Mouse (Mus musculus) gastrocnemius, postnatal 4 days (tissue): ENCODE measurements around the gene Depdc5. TPM values are rescaled to one million over a fixed set of nuclear protein-coding genes. Genes with fewer than 3 reads are reported as not detected.

Experiments used
- DNase-seq, 2 experiments: peaks; one replicate each; pipeline ENCODE4 v3.0.0; 2021 to 2022; ENCODE audit warnings: low spot score in 2 of 2, mixed read lengths in 2 of 2
- total RNA-seq, 2 experiments: library from RNA; stranded (reverse); gene quantifications; 2 replicates each; pipeline ENCODE4 v1.2.3; 2021

Depdc5 gene
- total RNA-seq, 2 experiments from 2014 or later, result 17.8 to 19.5 TPM

DNA sequence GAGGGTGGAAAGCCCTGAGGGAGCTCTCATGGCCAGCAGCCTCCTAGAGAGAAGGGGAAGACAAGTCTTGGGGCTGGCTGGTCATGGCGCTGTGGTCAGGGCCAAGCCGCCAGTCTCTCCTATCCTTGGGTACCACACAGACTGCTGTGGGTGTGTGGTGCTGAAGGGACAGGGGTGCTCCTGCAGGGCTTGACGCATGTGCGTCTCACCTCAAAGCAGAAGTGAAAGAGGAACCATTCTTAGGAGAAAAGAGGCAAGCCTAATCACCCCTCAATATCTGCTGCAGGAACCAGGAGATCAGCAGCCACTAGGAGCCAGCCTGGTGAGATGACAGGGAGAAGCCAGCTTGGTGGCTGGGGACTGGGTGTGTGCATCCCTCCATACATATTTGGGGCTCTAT, 134.2 kb downstream of the Depdc5 start:
- DNase-seq, result no peak

GRCm38 (mm10) chr5:32998783-32999182, 135.3 kb downstream of the Depdc5 start:
- DNase-seq, result no peak

DNA sequence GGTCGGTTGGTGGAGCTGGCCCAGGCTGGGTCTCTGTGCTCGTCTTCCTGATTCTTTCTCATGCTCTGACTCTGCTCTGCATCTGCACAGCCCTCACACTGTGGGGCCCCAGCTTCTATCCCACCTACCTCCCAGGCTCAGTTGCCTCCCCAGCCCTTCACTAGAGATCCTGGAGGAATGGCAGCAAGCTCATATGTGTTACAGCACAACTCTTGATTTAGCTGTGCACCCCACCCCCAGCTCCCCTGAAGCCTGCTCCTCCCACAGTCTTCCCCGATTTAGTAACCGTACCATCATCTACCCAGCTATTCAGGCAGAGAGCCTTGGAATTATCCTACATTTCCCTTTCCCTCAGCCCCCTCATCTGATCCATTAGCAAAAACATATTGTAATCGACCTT, 137.6 kb downstream of the Depdc5 start:
- DNase-seq, result no peak

DNA sequence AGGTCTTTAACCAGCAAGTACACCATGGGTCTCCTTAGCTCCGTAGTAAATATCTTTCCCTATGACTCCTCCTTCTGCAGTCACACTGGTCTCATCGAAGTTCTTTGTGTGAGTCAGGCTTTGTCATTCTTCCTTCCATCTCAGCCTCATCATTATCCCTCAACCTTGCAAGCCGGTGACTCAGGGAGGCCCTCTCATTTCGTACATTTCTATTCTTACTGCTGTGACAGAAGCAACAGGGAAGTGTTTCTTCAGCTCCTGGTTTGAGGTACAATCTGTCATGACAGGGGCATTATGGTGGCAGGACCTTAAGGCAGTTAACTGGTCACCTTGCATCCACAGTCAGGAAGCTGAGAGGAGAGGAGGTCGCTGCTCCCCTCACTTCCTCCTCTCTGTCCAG, 139.3 kb downstream of the Depdc5 start:
- DNase-seq, result no peak

GRCm38 (mm10) chr5:33003500-33003899, 140.0 kb downstream of the Depdc5 start:
- DNase-seq, result no peak

- no peak for DNase-seq
Observed at GRCm38 (mm10) chr5:33004110-33004509, 140.6 kb downstream of the Depdc5 start.

GRCm38 (mm10) chr5:33005442-33006145, 142.1 kb downstream of the Depdc5 start:
- DNase-seq, result no peak

GRCm38 (mm10) chr5:33006670-33007069, 143.2 kb downstream of the Depdc5 start:
- DNase-seq, result no peak

GRCm38 (mm10) chr5:33007371-33007770, 143.9 kb downstream of the Depdc5 start:
- DNase-seq, result no peak

DNA sequence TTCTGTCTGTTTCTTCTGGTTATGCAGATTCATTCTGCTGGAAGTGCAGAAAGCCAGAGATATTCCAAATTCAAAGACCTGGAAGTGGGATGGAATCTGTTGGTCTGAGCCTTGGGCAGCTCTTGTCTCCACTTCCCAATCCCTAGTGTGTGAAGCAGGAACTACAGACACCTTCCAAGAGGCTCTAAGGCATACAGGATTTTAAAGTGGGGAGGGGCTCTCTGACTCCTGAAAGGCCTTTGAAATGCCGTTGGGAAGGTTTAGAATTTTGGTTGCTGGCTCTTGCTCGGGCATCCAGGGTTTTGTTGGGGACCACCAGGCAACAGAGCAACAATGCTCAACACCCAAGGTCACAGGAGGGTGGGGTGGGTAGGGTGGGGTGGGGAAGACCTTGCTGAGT, 145.8 kb downstream of the Depdc5 start:
- DNase-seq, result no peak

DNA sequence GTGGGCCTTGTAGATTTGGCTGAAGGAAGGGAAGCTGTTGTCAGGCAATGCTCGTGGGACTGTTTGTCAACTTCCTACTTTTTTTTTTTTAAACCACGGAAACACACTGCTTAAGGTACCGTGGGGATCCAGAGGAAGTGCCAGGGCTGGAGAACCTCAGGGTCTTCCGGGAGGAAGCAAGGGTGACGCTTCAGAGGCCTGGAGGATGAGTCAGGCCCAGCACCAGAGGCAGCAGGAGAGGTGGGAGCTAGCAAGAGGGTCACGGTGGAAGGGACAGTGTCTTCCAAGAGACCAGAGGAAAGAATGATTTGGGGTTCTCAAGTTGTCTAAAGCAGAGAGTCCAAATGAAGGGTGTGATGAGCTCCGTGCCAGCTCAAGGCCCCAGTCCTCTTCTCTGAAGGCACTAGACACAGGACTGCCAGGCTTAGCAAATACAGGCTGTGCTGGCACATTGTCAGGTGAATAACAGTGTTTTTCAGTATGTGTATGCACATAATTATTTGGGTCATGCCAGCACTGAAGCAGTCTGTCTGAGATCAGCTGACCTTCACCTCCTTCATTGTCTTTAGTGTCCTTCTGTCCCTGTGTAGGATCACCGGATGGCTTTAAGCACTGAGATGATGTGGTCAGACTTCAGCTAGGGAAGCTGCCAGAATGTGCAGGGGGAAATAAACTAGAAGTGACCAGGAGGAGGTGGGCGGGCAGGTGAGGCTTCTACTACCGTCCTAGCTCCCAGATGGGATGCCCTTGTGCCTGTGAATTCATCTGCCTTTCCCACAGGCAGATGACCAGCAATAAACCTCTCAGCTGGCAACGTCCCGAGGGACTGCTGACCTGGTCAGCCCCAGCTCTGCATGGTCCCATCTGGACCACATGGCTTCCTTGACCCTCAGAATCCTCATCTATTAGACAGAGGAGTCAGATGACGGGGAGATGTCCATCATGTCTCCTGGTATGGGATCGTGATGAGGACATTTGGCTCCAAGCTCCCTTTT, 146.6 kb downstream of the Depdc5 start:
- no peak for DNase-seq

DNA sequence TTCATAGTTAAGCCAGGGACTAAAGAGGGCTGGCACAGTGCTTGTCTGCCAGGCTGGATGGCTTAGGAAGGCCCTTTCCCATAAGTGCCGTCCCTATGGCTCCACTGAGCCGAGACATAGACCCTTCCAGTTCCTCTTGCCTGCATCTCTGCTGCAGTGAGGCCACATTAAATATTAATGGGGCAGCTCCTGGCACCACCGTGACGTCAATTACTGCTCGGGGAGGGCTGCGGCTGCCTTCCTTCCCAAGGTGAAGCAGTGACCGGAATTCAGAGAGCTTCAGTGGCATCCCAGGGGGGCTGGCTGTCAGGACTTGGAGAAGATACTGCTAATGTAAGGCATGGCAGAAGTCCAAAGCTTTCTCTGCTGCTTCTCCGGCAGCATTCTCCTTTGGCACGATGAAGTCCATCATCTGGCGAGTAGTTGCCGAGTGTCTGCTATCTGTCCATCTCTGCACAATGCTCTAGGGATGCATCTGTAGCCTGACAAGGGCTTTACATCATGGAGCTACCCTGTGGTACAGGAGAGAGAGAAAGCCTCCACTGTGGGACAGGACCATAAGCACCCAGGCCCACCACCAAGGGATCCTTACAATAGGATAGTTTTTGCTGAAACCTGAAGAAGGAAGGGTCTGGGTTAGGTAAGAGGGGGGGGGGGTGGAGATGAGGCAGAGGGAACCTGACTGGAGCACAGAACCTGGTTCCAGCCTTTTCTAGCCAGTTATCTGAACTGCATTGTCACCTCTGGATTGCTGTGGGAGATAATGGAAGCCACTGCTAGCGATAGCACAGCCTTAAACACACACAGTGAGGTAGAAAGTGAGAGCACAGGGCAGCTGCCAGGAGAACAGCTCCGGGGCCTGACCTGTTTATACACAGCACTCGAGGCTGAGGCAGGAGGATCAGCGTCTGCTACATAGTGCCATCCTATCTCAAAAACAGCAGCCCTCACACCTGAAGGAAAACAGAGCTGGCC, 147.9 kb downstream of the Depdc5 start:
- DNase-seq, result no peak

DNA sequence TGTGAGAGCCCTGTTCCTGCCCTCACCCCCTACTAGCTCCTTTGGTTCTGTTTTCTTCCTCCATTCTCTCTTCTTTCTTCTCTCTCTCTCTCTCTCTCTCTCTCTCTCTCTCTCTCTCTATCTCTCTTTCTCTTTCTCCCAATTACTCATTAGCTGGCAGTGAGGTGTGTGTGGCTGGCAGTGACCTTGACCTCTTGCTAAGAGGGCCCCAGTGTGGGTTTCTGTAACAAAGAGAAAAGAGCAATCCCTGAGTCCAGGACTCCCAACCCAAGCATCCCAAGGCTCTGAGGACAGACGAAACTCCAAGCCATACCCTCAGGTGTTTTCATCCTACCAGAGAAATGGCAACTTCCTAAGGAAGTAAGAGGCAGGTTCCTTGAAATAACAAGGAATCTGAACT, 150.6 kb downstream of the Depdc5 start:
- no peak for DNase-seq

GRCm38 (mm10) chr5:33015579-33015978, 152.1 kb downstream of the Depdc5 start:
- DNase-seq, result no peak

DNA sequence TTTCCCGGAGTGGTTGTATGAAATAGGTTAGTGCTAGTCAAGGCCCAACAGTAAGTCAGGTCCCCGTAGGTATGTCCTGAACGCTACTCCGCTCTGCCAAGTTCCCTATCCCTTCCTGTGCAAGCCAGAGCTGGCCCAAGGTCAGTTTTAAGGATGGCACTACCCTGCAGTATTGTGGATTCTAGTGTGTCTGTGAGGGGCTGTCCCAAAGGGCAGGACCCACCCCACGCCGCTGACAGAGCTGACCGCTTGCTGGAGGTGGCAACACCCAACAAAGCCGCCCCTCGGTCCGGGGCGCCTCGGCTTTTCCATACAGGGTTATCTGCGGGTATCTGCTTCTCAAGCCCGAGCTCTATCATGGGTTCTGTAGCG, 154.7 kb downstream of the Depdc5 start:
- peak in 1 of 2 experiments; percentile 21 for DNase-seq

DNA sequence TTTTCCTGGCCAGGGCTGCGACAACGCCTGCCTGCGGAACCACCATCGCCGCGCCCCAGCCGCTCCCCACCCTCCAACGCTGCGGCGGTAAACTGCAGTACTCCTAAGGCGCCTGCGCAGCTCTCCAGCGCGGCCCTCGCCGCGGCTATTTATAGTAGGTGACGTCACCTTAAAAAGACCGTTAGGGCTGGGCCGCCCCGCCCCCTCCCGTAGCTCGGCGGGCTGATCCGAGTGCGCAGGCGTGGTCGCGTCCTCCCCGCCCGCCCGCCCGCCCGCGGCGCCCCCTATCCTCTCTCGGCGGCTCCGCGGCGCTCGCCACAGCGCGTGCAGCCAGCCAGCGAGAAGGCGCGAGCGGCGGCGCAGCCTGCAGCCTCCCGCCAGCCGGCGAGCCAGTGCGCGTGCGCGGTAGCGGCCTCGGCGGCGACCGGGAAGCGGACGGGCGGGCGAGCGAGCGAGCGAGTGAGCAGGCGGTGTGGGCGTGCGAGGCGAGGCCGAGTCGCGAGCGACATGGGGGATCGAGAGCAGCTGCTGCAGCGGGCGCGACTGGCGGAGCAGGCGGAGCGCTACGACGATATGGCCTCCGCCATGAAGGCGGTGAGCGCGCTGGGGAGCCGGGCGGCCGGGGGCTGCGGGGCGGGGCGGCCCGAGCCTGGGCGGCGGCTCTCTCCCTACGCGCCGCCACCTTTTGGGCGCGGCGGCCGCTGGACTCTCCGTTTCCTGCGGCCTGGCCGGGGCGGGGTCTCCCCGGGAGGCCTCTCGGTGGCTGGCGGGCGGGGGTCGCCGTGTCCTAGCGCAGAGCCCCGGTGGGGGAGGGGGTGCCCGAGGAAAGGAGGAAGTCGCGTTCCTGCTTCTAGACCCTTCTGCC, 155.3 kb downstream of the Depdc5 start, which contains the start of gene Ywhah:
TSS of gene Ywhah (plus strand) at position 256 of the 865 bp plus-strand sequence.
- DNase-seq, result peak; percentile 96 to 97

DNA sequence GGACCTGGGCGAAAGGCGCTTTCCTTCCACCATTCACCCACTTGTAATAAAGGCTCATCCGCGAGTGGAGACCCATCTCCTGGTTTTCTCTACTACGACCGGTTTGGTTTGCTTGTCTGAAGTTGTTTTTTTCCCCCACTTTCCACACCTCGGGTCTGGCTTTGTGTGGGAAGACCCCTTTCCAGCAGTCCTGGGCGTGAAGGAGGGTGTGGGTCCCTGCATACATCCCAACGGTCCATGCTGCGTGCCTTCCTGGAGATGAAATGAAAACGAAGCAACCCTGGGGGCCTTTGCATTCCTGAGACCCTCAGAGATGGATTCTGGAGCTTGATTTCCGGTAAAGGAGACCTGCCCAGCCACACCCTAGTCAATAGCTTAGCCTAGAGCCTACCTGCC, 155.9 kb downstream of the Depdc5 start:
- no peak for DNase-seq

- DNase-seq, result no peak
Observed at GRCm38 (mm10) chr5:33021622-33022021, 158.1 kb downstream of the Depdc5 start.

DNA sequence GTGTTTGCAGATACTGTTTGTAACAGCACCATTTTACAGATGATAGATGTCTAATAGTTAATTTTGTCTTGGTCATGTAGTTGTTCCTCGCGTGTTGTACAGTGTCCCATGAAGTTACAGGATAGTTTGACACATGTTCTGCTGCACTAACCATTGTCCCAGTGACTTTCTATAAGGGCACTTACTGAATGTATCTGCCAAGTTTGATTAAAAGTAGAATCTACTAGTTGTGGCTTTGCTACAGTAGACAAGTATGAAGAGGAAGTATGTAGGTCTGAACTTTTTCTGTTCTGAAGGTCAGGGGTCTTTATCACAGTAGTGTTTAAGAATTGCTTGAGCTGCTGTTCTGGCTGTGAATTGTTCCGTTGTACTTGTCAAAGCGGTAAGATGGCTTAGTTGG, 159.8 kb downstream of the Depdc5 start:
- DNase-seq, result no peak

GRCm38 (mm10) chr5:33024474-33024873, 161.0 kb downstream of the Depdc5 start:
- DNase-seq, result no peak
